Mouse (Mus musculus): ENCODE data around the gene Zfp449.

The Zfp449 gene

GRCm38 (mm10) chrX:56346176-56346931 is at the start of gene Zfp449:
Gene Zfp449, plus strand, starts transcription at chrX:56346400.
- DNase-seq (ENCODE audit: low spot score) = peak; percentile 71

GRCm38 (mm10) chrX:56307597-56307996 is 38.6 kb upstream of the Zfp449 start:
- DNase-seq (ENCODE audit: low spot score) = no peak

- DNase-seq (ENCODE audit: low spot score) = no peak
Observed at GRCm38 (mm10) chrX:56312813-56313212, 33.4 kb upstream of the Zfp449 start.

- DNase-seq (ENCODE audit: low spot score) = no peak
Observed at GRCm38 (mm10) chrX:56322096-56322495, 24.1 kb upstream of the Zfp449 start.

- DNase-seq (ENCODE audit: low spot score) = no peak
Observed at GRCm38 (mm10) chrX:56322731-56323130, 23.5 kb upstream of the Zfp449 start.

- no peak for DNase-seq (ENCODE audit: low spot score)
Observed at GRCm38 (mm10) chrX:56332046-56332445, 14.2 kb upstream of the Zfp449 start.

- peak; percentile 30 for DNase-seq (ENCODE audit: low spot score)
Observed at GRCm38 (mm10) chrX:56340305-56340704, 5.9 kb upstream of the Zfp449 start.

- DNase-seq (ENCODE audit: low spot score) = no peak
Observed at GRCm38 (mm10) chrX:56342921-56343320, 3.3 kb upstream of the Zfp449 start.

GRCm38 (mm10) chrX:56346932-56347253 is 693 bp downstream of the Zfp449 start:
- peak; percentile 2 for DNase-seq (ENCODE audit: low spot score)

- DNase-seq (ENCODE audit: low spot score) = peak; percentile 18
Observed at GRCm38 (mm10) chrX:56374431-56375128, 28.4 kb downstream of the Zfp449 start, which contains the start of gene Smim10l2a. Gene Smim10l2a, plus strand, starts transcription at chrX:56374586.

GRCm38 (mm10) chrX:56380852-56381251 is 34.7 kb downstream of the Zfp449 start:
- DNase-seq (ENCODE audit: low spot score) = no peak

- DNase-seq (ENCODE audit: low spot score) = no peak
Observed at GRCm38 (mm10) chrX:56384142-56384541, 37.9 kb downstream of the Zfp449 start.

- no peak for DNase-seq (ENCODE audit: low spot score)
Observed at GRCm38 (mm10) chrX:56404646-56405045, 58.4 kb downstream of the Zfp449 start.

- no peak for DNase-seq (ENCODE audit: low spot score)
Observed at GRCm38 (mm10) chrX:56405482-56405881, 59.3 kb downstream of the Zfp449 start.

- no peak for DNase-seq (ENCODE audit: low spot score)
Observed at GRCm38 (mm10) chrX:56406128-56406527, 59.9 kb downstream of the Zfp449 start.
